Mouse (Mus musculus): ENCODE data around the gene Pam.
A peak's percentile ranks its signal among the peaks of the same experiment; 100 is the strongest.

Pam gene

GRCm38 (mm10) chr1:98080431-98080830 lies 15.0 kb downstream of the Pam start:
- DNase-seq (ENCODE audit: low read depth, low spot score) = no peak

- DNase-seq (ENCODE audit: low read depth, low spot score) = no peak
Measured at GRCm38 (mm10) chr1:98079640-98080039, 15.8 kb downstream of the Pam start.

GRCm38 (mm10) chr1:98078735-98079134 lies 16.7 kb downstream of the Pam start:
- DNase-seq (ENCODE audit: low read depth, low spot score) = no peak

GRCm38 (mm10) chr1:98073826-98074225 lies 21.6 kb downstream of the Pam start:
- no peak for DNase-seq (ENCODE audit: low read depth, low spot score)

- DNase-seq (ENCODE audit: low read depth, low spot score) = no peak
Measured at GRCm38 (mm10) chr1:98073127-98073526, 22.3 kb downstream of the Pam start.

- DNase-seq (ENCODE audit: low read depth, low spot score) = no peak
Measured at GRCm38 (mm10) chr1:98072045-98072444, 23.4 kb downstream of the Pam start.

- DNase-seq (ENCODE audit: low read depth, low spot score) = no peak
Measured at GRCm38 (mm10) chr1:98071436-98071835, 24.0 kb downstream of the Pam start.

GRCm38 (mm10) chr1:98070743-98071325 lies 24.6 kb downstream of the Pam start:
- no peak for DNase-seq (ENCODE audit: low read depth, low spot score)

- no peak for DNase-seq (ENCODE audit: low read depth, low spot score)
Measured at GRCm38 (mm10) chr1:98068177-98068576, 27.3 kb downstream of the Pam start.

GRCm38 (mm10) chr1:98062074-98062473 lies 33.4 kb downstream of the Pam start:
- no peak for DNase-seq (ENCODE audit: low read depth, low spot score)

- no peak for DNase-seq (ENCODE audit: low read depth, low spot score)
Measured at GRCm38 (mm10) chr1:98059401-98059800, 36.0 kb downstream of the Pam start.

- DNase-seq (ENCODE audit: low read depth, low spot score) = no peak
Measured at GRCm38 (mm10) chr1:98056996-98057945, 38.2 kb downstream of the Pam start.

GRCm38 (mm10) chr1:98056277-98056676 lies 39.2 kb downstream of the Pam start:
- no peak for DNase-seq (ENCODE audit: low read depth, low spot score)

- DNase-seq (ENCODE audit: low read depth, low spot score) = no peak
Measured at GRCm38 (mm10) chr1:98055591-98055990, 39.9 kb downstream of the Pam start.

GRCm38 (mm10) chr1:98053994-98054393 lies 41.5 kb downstream of the Pam start:
- DNase-seq (ENCODE audit: low read depth, low spot score) = no peak

GRCm38 (mm10) chr1:98053447-98053846 lies 42.0 kb downstream of the Pam start:
- DNase-seq (ENCODE audit: low read depth, low spot score) = no peak

- DNase-seq (ENCODE audit: low read depth, low spot score) = no peak
Measured at GRCm38 (mm10) chr1:98052775-98053174, 42.7 kb downstream of the Pam start.

GRCm38 (mm10) chr1:98051039-98051438 lies 44.4 kb downstream of the Pam start:
- no peak for DNase-seq (ENCODE audit: low read depth, low spot score)

GRCm38 (mm10) chr1:98049756-98050155 lies 45.7 kb downstream of the Pam start:
- DNase-seq (ENCODE audit: low read depth, low spot score) = no peak

GRCm38 (mm10) chr1:98048218-98048801 lies 47.1 kb downstream of the Pam start:
- no peak for DNase-seq (ENCODE audit: low read depth, low spot score)

GRCm38 (mm10) chr1:98047284-98048217 lies 47.9 kb downstream of the Pam start:
- DNase-seq (ENCODE audit: low read depth, low spot score) = peak; percentile 29

Measured in embryo, embryonic 11.5 days (tissue).